Mouse (Mus musculus): ENCODE results near the gene Mdga1. TPM values are rescaled to one million over a fixed set of nuclear protein-coding genes. Genes with fewer than 3 reads are reported as not detected.

Mdga1 gene
- polyA plus RNA-seq, 2 experiments, result 0.75 to 1.7 TPM

GRCm38 (mm10) chr17:29878990-29879389, 90.9 kb downstream of the Mdga1 start:
- TF ChIP-seq EP300 (IDR thresholded peaks at IDR 0.05; ENCODE audit: low read depth) (no peak), CTCF (IDR thresholded peaks at IDR 0.05; ENCODE audit: low read depth) (no peak)
- no peaks in the 10 kb centered on the region for H3K36me3 ChIP-seq (replicated peaks; ENCODE audit: control insufficient read depth, insufficient read depth, low read depth)
- H3K4me2 ChIP-seq (ENCODE audit: low read depth), result no peak overlapping the region
- H3K27me3 ChIP-seq (ENCODE audit: control insufficient read depth, insufficient read depth, low read length), result peaks cover 5% of the 10 kb centered on the region
- H3K27ac ChIP-seq, result no peak overlapping the region
- H3K9ac ChIP-seq (replicated peaks), result no peak overlapping the region
- WGBS (ENCODE audit: insufficient replicate concordance), result 81% methylated on average over 10 of the region's 10 CpGs
- H3K4me1 ChIP-seq (replicated peaks; ENCODE audit: control insufficient read depth in 2 of 2, insufficient read depth in 2 of 2, low read length in 1 of 2), result peaks cover 3 to 10% of the 10 kb centered on the region in 2 experiments
- H3K9me3 ChIP-seq (ENCODE audit: control insufficient read depth, low read length), result no peaks in the 10 kb centered on the region; the same call in 1 of the 2 replicates
- ATAC-seq (ENCODE audit: insufficient read depth) (no peak), DNase-seq (ENCODE audit: low read depth in 3 of 3, low spot score in 3 of 3) (no peak)
- no peak overlapping the region for H3K4me3 ChIP-seq (ENCODE audit: insufficient read depth in 1 of 2, low read depth in 2 of 2, low read length in 2 of 2)

- Histone ChIP-seq H3K4me2 (ENCODE audit: low read depth) (peak overlapping the region; percentile 41), H3K27ac (no peak overlapping the region), H3K4me3 (ENCODE audit: insufficient read depth in 1 of 2, low read depth in 2 of 2, low read length in 2 of 2) (no peak overlapping the region), H3K9me3 (ENCODE audit: control insufficient read depth, low read length) (no peaks in the 10 kb centered on the region; the same call in 1 of the 2 replicates), H3K9ac (replicated peaks) (no peak overlapping the region), H3K27me3 (ENCODE audit: control insufficient read depth, insufficient read depth, low read length) (no peaks in the 10 kb centered on the region), H3K4me1 (replicated peaks; ENCODE audit: control insufficient read depth in 2 of 2, insufficient read depth in 2 of 2, low read length in 1 of 2) (peaks cover 5 to 10% of the 10 kb centered on the region in 2 experiments), H3K36me3 (replicated peaks; ENCODE audit: control insufficient read depth, insufficient read depth, low read depth) (no peaks in the 10 kb centered on the region)
- TF ChIP-seq CTCF (IDR thresholded peaks at IDR 0.05; ENCODE audit: low read depth) (no peak), EP300 (IDR thresholded peaks at IDR 0.05; ENCODE audit: low read depth) (no peak)
- DNase-seq (ENCODE audit: low read depth in 3 of 3, low spot score in 3 of 3) (no peak), ATAC-seq (ENCODE audit: insufficient read depth) (peak; percentile 58; the same call in 1 of the 2 replicates)
- WGBS (ENCODE audit: insufficient replicate concordance), result 20% methylated on average over 23 of the region's 27 CpGs
Measured at GRCm38 (mm10) chr17:29874082-29874679, 95.7 kb downstream of the Mdga1 start.

DNA sequence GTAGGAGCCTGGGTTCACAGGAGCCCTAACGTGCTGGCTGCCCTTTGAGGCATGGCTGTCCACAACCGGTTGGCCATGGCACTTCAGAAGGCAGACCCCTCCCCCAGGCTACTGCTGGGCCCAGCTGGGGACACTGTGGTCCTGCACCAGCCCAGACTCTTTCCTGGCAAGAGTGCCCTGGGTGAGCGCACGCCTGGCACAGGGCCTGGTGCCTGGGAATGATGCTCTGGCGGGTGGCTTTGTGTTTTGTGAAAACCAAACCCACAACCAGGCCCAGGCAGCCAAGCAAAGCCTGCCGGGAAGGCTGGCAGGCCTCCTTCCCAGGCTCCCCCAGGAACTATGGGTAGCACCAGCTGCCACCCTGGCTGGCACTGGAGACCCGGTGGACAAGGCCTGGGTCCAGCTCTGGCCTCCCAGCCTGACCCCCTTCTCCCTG, 96.3 kb downstream of the Mdga1 start:
- no peak for TF ChIP-seq CTCF (IDR thresholded peaks at IDR 0.05; ENCODE audit: low read depth)
- no peak for TF ChIP-seq EP300 (IDR thresholded peaks at IDR 0.05; ENCODE audit: low read depth)
- H3K4me2 ChIP-seq (ENCODE audit: low read depth), result no peak overlapping the region

GRCm38 (mm10) chr17:29870316-29870715, 99.6 kb downstream of the Mdga1 start:
- Histone ChIP-seq H3K4me2 (ENCODE audit: low read depth) (no peak overlapping the region), H3K27ac (no peak overlapping the region), H3K27me3 (ENCODE audit: control insufficient read depth, insufficient read depth, low read length) (no peaks in the 10 kb centered on the region), H3K9me3 (ENCODE audit: control insufficient read depth, low read length) (no peaks in the 10 kb centered on the region), H3K4me3 (ENCODE audit: insufficient read depth in 1 of 2, low read depth in 2 of 2, low read length in 2 of 2) (no peak overlapping the region), H3K9ac (replicated peaks) (no peak overlapping the region), H3K4me1 (replicated peaks; ENCODE audit: control insufficient read depth in 2 of 2, insufficient read depth in 2 of 2, low read length in 1 of 2) (peaks cover 5 to 11% of the 10 kb centered on the region in 2 experiments), H3K36me3 (replicated peaks; ENCODE audit: control insufficient read depth, insufficient read depth, low read depth) (no peaks in the 10 kb centered on the region)
- no peak for TF ChIP-seq CTCF (IDR thresholded peaks at IDR 0.05; ENCODE audit: low read depth)
- TF ChIP-seq EP300 (IDR thresholded peaks at IDR 0.05; ENCODE audit: low read depth), result no peak
- 76% methylated on average over 12 of the region's 12 CpGs for WGBS (ENCODE audit: insufficient replicate concordance)
- DNase-seq (ENCODE audit: low read depth in 3 of 3, low spot score in 3 of 3) (no peak), ATAC-seq (ENCODE audit: insufficient read depth) (no peak)

More for the DNA sequence above, 96.3 kb downstream of the Mdga1 start:
- H3K4me1 ChIP-seq (replicated peaks; ENCODE audit: control insufficient read depth in 2 of 2, insufficient read depth in 2 of 2, low read length in 1 of 2), result peaks cover 5 to 10% of the 10 kb centered on the region in 2 experiments
- no peak overlapping the region for H3K4me3 ChIP-seq (ENCODE audit: insufficient read depth in 1 of 2, low read depth in 2 of 2, low read length in 2 of 2)
- no peaks in the 10 kb centered on the region; the same call in 1 of the 2 replicates for H3K9me3 ChIP-seq (ENCODE audit: control insufficient read depth, low read length)
- WGBS (ENCODE audit: insufficient replicate concordance), result 71% methylated on average over 7 of the region's 7 CpGs
- no peak for ATAC-seq (ENCODE audit: insufficient read depth)
- no peak overlapping the region for H3K9ac ChIP-seq (replicated peaks)
- H3K36me3 ChIP-seq (replicated peaks; ENCODE audit: control insufficient read depth, insufficient read depth, low read depth), result no peaks in the 10 kb centered on the region
- no peaks in the 10 kb centered on the region for H3K27me3 ChIP-seq (ENCODE audit: control insufficient read depth, insufficient read depth, low read length)
- no peak for DNase-seq (ENCODE audit: low read depth in 3 of 3, low spot score in 3 of 3)
- no peak overlapping the region for H3K27ac ChIP-seq

- no peak for ATAC-seq (ENCODE audit: insufficient read depth)
- Histone ChIP-seq H3K36me3 (replicated peaks; ENCODE audit: control insufficient read depth, insufficient read depth, low read depth) (no peaks in the 10 kb centered on the region), H3K27me3 (ENCODE audit: control insufficient read depth, insufficient read depth, low read length) (no peaks in the 10 kb centered on the region), H3K27ac (no peak overlapping the region), H3K9ac (replicated peaks) (no peak overlapping the region), H3K4me1 (replicated peaks; ENCODE audit: control insufficient read depth in 2 of 2, insufficient read depth in 2 of 2, low read length in 1 of 2) (peaks cover 8 to 23% of the 10 kb centered on the region in 2 experiments), H3K9me3 (ENCODE audit: control insufficient read depth, low read length) (no peaks in the 10 kb centered on the region), H3K4me3 (ENCODE audit: insufficient read depth in 1 of 2, low read depth in 2 of 2, low read length in 2 of 2) (no peak overlapping the region), H3K4me2 (ENCODE audit: low read depth) (no peak overlapping the region)
- no peak for DNase-seq (ENCODE audit: low read depth in 3 of 3, low spot score in 3 of 3)
- no peak for TF ChIP-seq EP300 (IDR thresholded peaks at IDR 0.05; ENCODE audit: low read depth)
- no peak for TF ChIP-seq CTCF (IDR thresholded peaks at IDR 0.05; ENCODE audit: low read depth)
- 39% methylated on average over 6 of the region's 6 CpGs for whole genome bisulfite sequencing (ENCODE audit: insufficient replicate concordance)
Measured at GRCm38 (mm10) chr17:29865914-29866313, 104.0 kb downstream of the Mdga1 start.
